Mouse (Mus musculus): ENCODE results near the gene Myh14. TPM values are rescaled to one million over a fixed set of nuclear protein-coding genes. Genes with fewer than 3 reads are reported as not detected.

The Myh14 gene
- polyA plus RNA-seq, 1 experiment from 2014 or later = 0.56 TPM

DNA sequence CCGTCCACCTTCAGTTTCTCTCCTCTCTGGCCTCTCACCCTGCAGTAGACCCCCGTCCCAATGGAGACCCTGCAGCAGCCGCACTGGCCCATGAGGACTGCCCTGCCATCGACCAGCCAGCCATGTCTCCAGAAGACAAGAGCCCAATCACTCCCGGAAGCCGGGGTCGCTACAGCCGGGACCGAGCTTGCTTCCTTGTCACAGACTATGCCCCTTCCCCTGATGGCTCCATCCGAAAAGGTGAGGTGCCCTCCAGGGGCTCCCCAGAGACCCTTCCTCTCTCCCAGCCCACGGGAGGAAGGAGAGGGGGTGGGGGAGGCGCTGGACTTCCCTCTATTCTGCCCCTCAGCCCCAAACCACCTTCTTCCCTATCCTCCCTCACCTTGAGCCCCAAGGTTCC lies 72.3 kb downstream of the Myh14 start:
- H3K4me1 ChIP-seq (ENCODE audit: control insufficient read depth, insufficient read depth, low read length) = no peaks in the 10 kb centered on the region
- no peak overlapping the region for H3K4me2 ChIP-seq
- peaks cover 42% of the 10 kb centered on the region for H3K27me3 ChIP-seq (ENCODE audit: control insufficient read depth, insufficient read depth, low read length)
- H3K36me3 ChIP-seq (ENCODE audit: control insufficient read depth, insufficient read depth, low read length) = no peaks in the 10 kb centered on the region
- 75% methylated on average over 11 of the region's 12 CpGs for WGBS (ENCODE audit: insufficient replicate concordance)
- H3K4me3 ChIP-seq (ENCODE audit: low read depth, low read length) = no peak overlapping the region
- no peak overlapping the region for H3K9ac ChIP-seq (ENCODE audit: low read depth, low read length)
- no peaks in the 10 kb centered on the region for H3K9me3 ChIP-seq (replicated peaks; ENCODE audit: control insufficient read depth, low read length)
- no peak for ATAC-seq (replicated peaks; ENCODE audit: insufficient number of reproducible peaks, low FRiP score, low TSS enrichment)
- no peak overlapping the region for H3K27ac ChIP-seq (ENCODE audit: low read depth, low read length)

DNA sequence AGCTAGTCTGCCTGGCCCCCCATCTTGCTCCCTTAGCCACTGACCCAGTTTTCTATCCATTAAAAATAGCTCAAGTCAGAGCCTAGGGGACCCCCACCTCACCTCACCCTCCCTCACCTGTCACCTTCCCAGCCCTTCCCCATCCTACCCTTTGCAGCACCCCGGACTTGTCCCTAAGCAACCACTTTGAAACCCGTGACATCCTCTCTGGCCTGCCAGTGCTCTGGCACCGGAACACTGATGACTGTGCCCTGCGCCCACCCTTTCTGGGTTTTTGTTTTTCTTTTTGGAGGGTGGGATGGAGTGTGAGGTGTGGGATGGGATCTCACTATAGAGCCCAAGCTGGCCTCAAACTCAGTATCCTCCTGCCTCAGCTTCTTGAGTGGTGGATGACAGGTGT lies 73.0 kb downstream of the Myh14 start:
- 84% methylated on average over 4 of the region's 4 CpGs for WGBS (ENCODE audit: insufficient replicate concordance)

DNA sequence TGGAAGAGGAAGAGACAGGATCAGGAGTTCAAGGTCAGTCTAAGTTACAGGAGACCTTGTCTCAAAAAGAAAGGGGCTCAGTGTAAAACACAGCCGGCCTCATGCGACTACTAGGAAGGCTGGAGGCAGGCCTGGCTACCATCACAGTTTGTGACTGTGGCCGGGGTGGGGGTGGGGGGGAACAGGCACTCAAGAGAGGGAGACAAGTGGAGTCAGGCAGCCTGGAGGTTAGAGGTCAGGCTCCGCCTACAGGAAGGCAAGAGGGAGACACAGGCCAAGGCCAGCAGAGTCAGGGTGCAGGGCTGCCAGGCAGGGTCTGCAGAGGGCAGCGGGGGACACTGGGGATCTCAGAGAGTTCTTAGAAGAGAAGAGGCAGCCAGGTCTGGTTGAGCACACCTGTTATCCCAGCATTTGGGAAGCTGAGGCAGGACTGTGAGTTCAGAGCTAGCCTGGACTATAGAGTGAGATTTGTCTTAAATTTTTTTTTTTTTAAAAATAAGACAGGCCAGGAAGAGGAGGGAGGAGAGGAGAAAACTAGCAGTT lies 73.6 kb downstream of the Myh14 start:
- 36% methylated on average over 5 of the region's 5 CpGs for WGBS (ENCODE audit: insufficient replicate concordance)
- ATAC-seq (replicated peaks; ENCODE audit: insufficient number of reproducible peaks, low FRiP score, low TSS enrichment) = no peak
- no peaks in the 10 kb centered on the region for H3K9me3 ChIP-seq (replicated peaks; ENCODE audit: control insufficient read depth, low read length)
- H3K9ac ChIP-seq (ENCODE audit: low read depth, low read length) = no peak overlapping the region
- H3K36me3 ChIP-seq (ENCODE audit: control insufficient read depth, insufficient read depth, low read length) = no peaks in the 10 kb centered on the region
- H3K27ac ChIP-seq (ENCODE audit: low read depth, low read length) = no peak overlapping the region
- peaks cover 42% of the 10 kb centered on the region for H3K27me3 ChIP-seq (ENCODE audit: control insufficient read depth, insufficient read depth, low read length)
- no peaks in the 10 kb centered on the region for H3K4me1 ChIP-seq (ENCODE audit: control insufficient read depth, insufficient read depth, low read length)
- H3K4me2 ChIP-seq = no peak overlapping the region
- no peak overlapping the region for H3K4me3 ChIP-seq (ENCODE audit: low read depth, low read length)

More for the DNA sequence above, 73.0 kb downstream of the Myh14 start:
- peaks cover 42% of the 10 kb centered on the region for H3K27me3 ChIP-seq (ENCODE audit: control insufficient read depth, insufficient read depth, low read length)
- H3K4me2 ChIP-seq = no peak overlapping the region
- H3K27ac ChIP-seq (ENCODE audit: low read depth, low read length) = no peak overlapping the region
- H3K4me1 ChIP-seq (ENCODE audit: control insufficient read depth, insufficient read depth, low read length) = no peaks in the 10 kb centered on the region
- no peaks in the 10 kb centered on the region for H3K36me3 ChIP-seq (ENCODE audit: control insufficient read depth, insufficient read depth, low read length)
- no peaks in the 10 kb centered on the region for H3K9me3 ChIP-seq (replicated peaks; ENCODE audit: control insufficient read depth, low read length)
- H3K4me3 ChIP-seq (ENCODE audit: low read depth, low read length) = no peak overlapping the region
- ATAC-seq (replicated peaks; ENCODE audit: insufficient number of reproducible peaks, low FRiP score, low TSS enrichment) = no peak
- no peak overlapping the region for H3K9ac ChIP-seq (ENCODE audit: low read depth, low read length)

DNA sequence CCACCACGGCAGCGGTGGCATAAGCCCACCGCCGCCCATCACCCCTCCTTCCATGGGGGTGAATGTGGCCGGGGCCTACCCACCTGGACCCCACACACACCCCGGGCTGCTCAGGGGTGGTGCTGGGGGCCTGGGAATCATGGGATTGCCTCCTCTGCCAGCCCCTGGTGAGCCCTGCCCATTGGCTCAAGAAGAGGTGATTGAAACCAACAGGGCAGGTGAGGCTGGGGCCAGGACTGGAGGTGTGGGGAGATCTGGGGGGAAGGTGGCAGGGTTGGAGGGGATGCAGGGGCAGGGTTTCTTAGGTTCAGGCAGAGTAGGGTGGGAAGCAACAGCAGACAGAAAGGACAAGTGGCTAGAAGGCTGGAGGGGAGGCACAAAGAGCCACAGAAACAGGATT lies 74.6 kb downstream of the Myh14 start:
- WGBS (ENCODE audit: insufficient replicate concordance) = 94% methylated on average over 6 of the region's 6 CpGs
- Histone ChIP-seq H3K27me3 (ENCODE audit: control insufficient read depth, insufficient read depth, low read length) (peaks cover 42% of the 10 kb centered on the region), H3K4me3 (ENCODE audit: low read depth, low read length) (no peak overlapping the region)

DNA sequence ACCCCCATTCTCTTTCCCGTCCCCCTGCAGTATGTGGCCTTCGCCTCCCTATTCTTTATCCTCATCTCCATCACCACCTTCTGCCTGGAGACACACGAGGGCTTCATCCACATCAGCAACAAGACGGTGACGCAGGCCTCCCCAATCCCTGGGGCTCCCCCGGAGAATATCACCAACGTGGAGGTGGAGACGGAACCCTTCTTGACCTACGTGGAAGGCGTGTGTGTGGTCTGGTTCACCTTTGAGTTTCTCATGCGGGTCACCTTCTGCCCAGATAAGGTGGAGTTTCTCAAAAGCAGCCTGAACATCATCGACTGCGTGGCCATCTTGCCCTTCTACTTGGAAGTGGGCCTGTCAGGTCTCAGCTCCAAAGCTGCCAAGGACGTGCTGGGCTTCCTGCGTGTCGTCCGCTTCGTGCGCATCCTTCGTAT lies 75.5 kb downstream of the Myh14 start:
- Histone ChIP-seq H3K27me3 (ENCODE audit: control insufficient read depth, insufficient read depth, low read length) (peaks cover 44% of the 10 kb centered on the region), H3K9ac (ENCODE audit: low read depth, low read length) (no peak overlapping the region), H3K4me1 (ENCODE audit: control insufficient read depth, insufficient read depth, low read length) (peaks cover 9% of the 10 kb centered on the region; the same call in 1 of the 2 replicates), H3K9me3 (replicated peaks; ENCODE audit: control insufficient read depth, low read length) (no peaks in the 10 kb centered on the region), H3K27ac (ENCODE audit: low read depth, low read length) (no peak overlapping the region), H3K36me3 (ENCODE audit: control insufficient read depth, insufficient read depth, low read length) (no peaks in the 10 kb centered on the region), H3K4me3 (ENCODE audit: low read depth, low read length) (no peak overlapping the region), H3K4me2 (no peak overlapping the region)
- 86% methylated on average over 20 of the region's 20 CpGs for WGBS (ENCODE audit: insufficient replicate concordance)
- ATAC-seq (replicated peaks; ENCODE audit: insufficient number of reproducible peaks, low FRiP score, low TSS enrichment) = no peak

More for the DNA sequence above, 74.6 kb downstream of the Myh14 start:
- Histone ChIP-seq H3K9me3 (replicated peaks; ENCODE audit: control insufficient read depth, low read length) (no peaks in the 10 kb centered on the region), H3K4me1 (ENCODE audit: control insufficient read depth, insufficient read depth, low read length) (peaks cover 6% of the 10 kb centered on the region; the same call in 1 of the 2 replicates), H3K27ac (ENCODE audit: low read depth, low read length) (no peak overlapping the region), H3K36me3 (ENCODE audit: control insufficient read depth, insufficient read depth, low read length) (no peaks in the 10 kb centered on the region), H3K9ac (ENCODE audit: low read depth, low read length) (no peak overlapping the region), H3K4me2 (no peak overlapping the region)
- ATAC-seq (replicated peaks; ENCODE audit: insufficient number of reproducible peaks, low FRiP score, low TSS enrichment) = no peak

DNA sequence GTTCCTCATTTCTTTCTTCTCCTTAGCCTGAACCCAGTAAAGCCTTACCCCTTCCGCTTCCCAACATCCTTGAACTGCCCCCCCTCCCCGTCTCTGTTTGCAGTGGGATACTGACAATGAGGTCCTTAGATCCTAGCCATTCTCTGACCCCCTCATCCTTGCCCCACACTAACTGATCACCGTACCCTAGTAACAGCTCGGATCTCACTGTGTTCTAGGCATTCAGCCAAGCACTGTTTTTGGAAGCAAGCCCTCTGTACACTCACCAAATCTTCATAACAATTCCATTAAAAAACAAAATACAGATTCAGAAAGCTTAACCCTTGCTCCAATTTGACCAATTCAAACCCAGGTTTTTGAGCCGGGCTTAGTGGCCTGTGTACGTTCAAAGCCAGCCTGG lies 76.4 kb downstream of the Myh14 start:
- peaks cover 47% of the 10 kb centered on the region for H3K27me3 ChIP-seq (ENCODE audit: control insufficient read depth, insufficient read depth, low read length)
- 67% methylated on average over 6 of the region's 6 CpGs for WGBS (ENCODE audit: insufficient replicate concordance)
- no peak overlapping the region for H3K4me3 ChIP-seq (ENCODE audit: low read depth, low read length)
- no peak overlapping the region for H3K9ac ChIP-seq (ENCODE audit: low read depth, low read length)
- no peaks in the 10 kb centered on the region for H3K9me3 ChIP-seq (replicated peaks; ENCODE audit: control insufficient read depth, low read length)
- no peak overlapping the region for H3K27ac ChIP-seq (ENCODE audit: low read depth, low read length)
- ATAC-seq (replicated peaks; ENCODE audit: insufficient number of reproducible peaks, low FRiP score, low TSS enrichment) = no peak
- H3K36me3 ChIP-seq (ENCODE audit: control insufficient read depth, insufficient read depth, low read length) = no peaks in the 10 kb centered on the region
- H3K4me1 ChIP-seq (ENCODE audit: control insufficient read depth, insufficient read depth, low read length) = peaks cover 9% of the 10 kb centered on the region
- H3K4me2 ChIP-seq = no peak overlapping the region

DNA sequence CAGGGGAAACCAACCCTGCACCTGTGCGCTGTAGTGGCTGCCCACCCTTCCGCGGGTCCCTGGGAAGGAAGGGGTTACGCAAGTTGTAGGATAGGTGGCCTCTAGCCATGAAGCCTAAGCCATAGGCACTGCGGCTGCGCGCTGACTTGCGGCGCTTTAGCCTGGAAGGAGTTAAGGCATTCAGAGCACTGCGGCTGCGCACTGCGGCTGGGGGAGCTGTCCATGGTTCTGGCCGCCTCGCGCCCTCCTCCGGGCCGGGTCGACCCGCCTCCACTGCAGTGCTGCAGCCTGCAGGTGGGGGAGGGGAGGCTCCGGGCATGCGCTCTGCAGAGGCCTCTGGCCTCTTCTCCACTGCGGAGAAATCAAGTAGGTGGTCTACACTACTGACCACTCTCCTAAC lies 76.9 kb downstream of the Myh14 start:
- under 1% methylated on average over 21 of the region's 22 CpGs for WGBS (ENCODE audit: insufficient replicate concordance)
- Histone ChIP-seq H3K27ac (ENCODE audit: low read depth, low read length) (no peak overlapping the region), H3K4me2 (peak overlapping the region; percentile 23; the same call in 1 of the 2 replicates), H3K4me3 (ENCODE audit: low read depth, low read length) (no peak overlapping the region), H3K4me1 (ENCODE audit: control insufficient read depth, insufficient read depth, low read length) (peaks cover 9% of the 10 kb centered on the region), H3K9me3 (replicated peaks; ENCODE audit: control insufficient read depth, low read length) (no peaks in the 10 kb centered on the region), H3K36me3 (ENCODE audit: control insufficient read depth, insufficient read depth, low read length) (no peaks in the 10 kb centered on the region), H3K9ac (ENCODE audit: low read depth, low read length) (no peak overlapping the region), H3K27me3 (ENCODE audit: control insufficient read depth, insufficient read depth, low read length) (peaks cover 52% of the 10 kb centered on the region)
- ATAC-seq (replicated peaks; ENCODE audit: insufficient number of reproducible peaks, low FRiP score, low TSS enrichment) = no peak

DNA sequence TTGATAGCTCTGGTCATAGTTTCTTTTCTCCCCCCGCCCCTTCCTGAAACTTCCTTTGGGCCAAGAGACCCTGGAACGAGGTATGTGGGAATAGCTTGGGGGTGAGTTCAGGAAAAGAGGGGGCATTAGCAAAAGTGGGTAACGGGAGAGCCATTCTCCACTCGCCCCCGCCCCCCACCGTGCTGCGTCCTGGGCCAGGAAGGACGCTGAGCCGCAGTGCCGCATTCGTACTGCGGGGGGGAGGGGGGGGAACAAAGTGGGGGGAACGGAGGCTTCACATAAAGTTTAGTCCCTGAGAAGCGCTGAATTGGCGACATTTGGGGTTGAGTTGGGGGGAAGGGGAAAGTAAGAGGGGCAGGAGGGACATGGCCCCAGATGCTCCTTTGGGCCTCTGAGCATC lies 77.6 kb downstream of the Myh14 start:
- Histone ChIP-seq H3K27me3 (ENCODE audit: control insufficient read depth, insufficient read depth, low read length) (peaks cover 57% of the 10 kb centered on the region), H3K36me3 (ENCODE audit: control insufficient read depth, insufficient read depth, low read length) (no peaks in the 10 kb centered on the region)

More for the DNA sequence above, 77.6 kb downstream of the Myh14 start:
- Histone ChIP-seq H3K4me3 (ENCODE audit: low read depth, low read length) (no peak overlapping the region), H3K4me2 (no peak overlapping the region), H3K9ac (ENCODE audit: low read depth, low read length) (no peak overlapping the region), H3K27ac (ENCODE audit: low read depth, low read length) (no peak overlapping the region), H3K4me1 (ENCODE audit: control insufficient read depth, insufficient read depth, low read length) (peaks cover 9% of the 10 kb centered on the region), H3K9me3 (replicated peaks; ENCODE audit: control insufficient read depth, low read length) (no peaks in the 10 kb centered on the region)
- no peak for ATAC-seq (replicated peaks; ENCODE audit: insufficient number of reproducible peaks, low FRiP score, low TSS enrichment)
- WGBS (ENCODE audit: insufficient replicate concordance) = under 1% methylated on average over 14 of the region's 15 CpGs

All from heart, embryonic 11.5 days (tissue).